ENCODE assay signal across 12 mouse cellular contexts in genomic region chr19:57243191-57243590, GRCm38 (mm10).
DNase-seq lines count a peak whose midpoint lies in the region; ATAC-seq and TF ChIP-seq lines count a peak whose summit lies in the region.
"Had no signal": no experiment of that assay in that cellular context is flagged by ENCODE, and none has a peak within 500 bp of the region (broad histone marks: within the 10 kb centered on the region; RNA-seq: fewer than 3 reads in every experiment).

No protein-coding gene starts in this region.

- intact Hi-C loops in left cerebral cortex, postnatal 4 days (cut with DNase I), result no loop called here

- no peak overlapping the region for H3K4me3 ChIP-seq in spleen, adult 2 months (ENCODE audit: extremely low read depth, insufficient read depth, insufficient read length)
- H3K4me3 ChIP-seq in midbrain, embryonic 15.5 days, result no peak overlapping the region
- H3K4me3 ChIP-seq: midbrain, embryonic 10.5 days had no signal

- no peak for TF ChIP-seq POLR2A in spleen, adult 2 months (IDR thresholded peaks at IDR 0.05; ENCODE audit: low read depth, low read length)

- ATAC-seq in granulocyte monocyte progenitor cell, adult 5-6 weeks (replicated peaks; ENCODE audit: poor library complexity, severe bottlenecking), result peak; percentile 87
- no peak for ATAC-seq in midbrain, embryonic 15.5 days (replicated peaks)
- ATAC-seq: forebrain, embryonic 14.5 days had no signal

- H3K9me3 ChIP-seq in midbrain, embryonic 15.5 days, result no peaks in the 10 kb centered on the region
- H3K9me3 ChIP-seq: G1E; midbrain, embryonic 10.5 days had no signal

- no peak overlapping the region for H3K9ac ChIP-seq in midbrain, embryonic 15.5 days

- 0 out of 2 replicates have a peak overlapping the region, but pooled peaks have one; percentile 4 for H3K27ac ChIP-seq in spleen, adult 2 months (ENCODE audit: insufficient read depth, low read length)
- H3K27ac ChIP-seq in midbrain, embryonic 15.5 days, result no peak overlapping the region
- H3K27ac ChIP-seq: midbrain, embryonic 10.5 days had no signal

- WGBS in spleen, adult 2 months, result 46% methylated on average over 12 of the region's 12 CpGs
- 83% methylated on average over 12 of the region's 12 CpGs for WGBS in midbrain, embryonic 15.5 days

- no peak overlapping the region for H3K4me2 ChIP-seq in midbrain, embryonic 15.5 days

- no peaks in the 10 kb centered on the region for H3K27me3 ChIP-seq in spleen, adult 2 months (ENCODE audit: control insufficient read depth, insufficient read depth, low read length)
- H3K27me3 ChIP-seq in splenic B cell, adult 2 months (ENCODE audit: control insufficient read depth, insufficient read depth, low read length, poor library complexity, severe bottlenecking), result no peaks in the 10 kb centered on the region
- no peaks in the 10 kb centered on the region for H3K27me3 ChIP-seq in midbrain, embryonic 15.5 days (replicated peaks)

- peak; percentile 87 for DNase-seq in heart, adult 11 months
- DNase-seq in heart, adult 9 months (ENCODE audit: low spot score in 2 of 2), result no peak
- DNase-seq in spleen, adult 2 months (ENCODE audit: low read depth in 1 of 2, low spot score in 2 of 2), result peak in 1 of 2 experiments; percentile 40
- no peak for DNase-seq in spleen, postnatal 4 days (ENCODE audit: low spot score in 2 of 2)
- DNase-seq in splenic B cell, adult 2 months (ENCODE audit: low read depth, low spot score), result peak; percentile 74
- no peak for DNase-seq in left cerebral cortex, postnatal 4 days
- DNase-seq: thymus, postnatal 36 days had no signal

- H3K36me3 ChIP-seq in spleen, adult 2 months (ENCODE audit: control insufficient read depth, insufficient read depth, low read length), result no peaks in the 10 kb centered on the region
- no peaks in the 10 kb centered on the region for H3K36me3 ChIP-seq in splenic B cell, adult 2 months (ENCODE audit: control insufficient read depth, insufficient read depth, low read length, poor library complexity, severe bottlenecking)
- H3K36me3 ChIP-seq in midbrain, embryonic 15.5 days (replicated peaks), result no peaks in the 10 kb centered on the region
- H3K36me3 ChIP-seq: G1E; midbrain, embryonic 10.5 days had no signal

- H3K4me1 ChIP-seq in spleen, adult 2 months (ENCODE audit: control insufficient read depth, insufficient read depth, insufficient read length), result peaks cover 6% of the 10 kb centered on the region; the same call in 1 of the 2 replicates
- H3K4me1 ChIP-seq in midbrain, embryonic 15.5 days, result peaks cover 13% of the 10 kb centered on the region; the same call in 1 of the 2 replicates
- H3K4me1 ChIP-seq: midbrain, embryonic 10.5 days had no signal

- no peak for TF ChIP-seq CTCF in spleen, adult 2 months (IDR thresholded peaks at IDR 0.05; ENCODE audit: extremely low read depth, insufficient read depth, insufficient read length, insufficient replicate concordance)

Comparison
In these comparisons a context has a peak if more than half of its experiments do, and no peak if none do; other contexts are left out.
1. DNase-seq: peak in heart, adult 11 months (single experiment) and splenic B cell, adult 2 months (single experiment); none in heart, adult 9 months (0 of 2), spleen, postnatal 4 days (0 of 2) and left cerebral cortex, postnatal 4 days (single experiment).